ENCODE assay signal across 21 mouse cellular contexts in the genomic region with DNA sequence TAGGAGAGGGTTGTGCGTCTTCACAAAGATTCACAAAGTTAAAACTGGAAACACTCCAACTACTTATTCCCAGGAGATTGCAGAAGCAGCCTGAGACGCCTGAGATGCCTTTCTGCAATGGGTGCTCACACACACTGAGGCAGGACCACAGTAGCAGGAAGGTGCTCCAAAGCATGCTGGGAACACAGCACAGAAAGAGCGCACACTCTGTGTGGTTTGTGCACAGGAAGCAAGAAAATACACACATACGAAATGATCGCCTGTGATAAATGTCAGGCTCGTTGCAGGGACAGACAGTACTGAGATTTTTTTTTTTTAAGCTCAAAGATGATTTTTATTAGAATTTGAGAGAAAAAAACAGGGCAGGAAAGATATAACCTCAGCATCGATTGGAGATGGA.
"Had no signal": no experiment of that assay in that cellular context is flagged by ENCODE, and none has a peak within 500 bp of the region (broad histone marks: within the 10 kb centered on the region; RNA-seq: fewer than 3 reads in every experiment).

No protein-coding gene starts in this region.

- H3K36me3 ChIP-seq: limb, embryonic 10.5 days; limb, embryonic 13.5 days; liver, embryonic 12.5 days; liver, embryonic 15.5 days; lung, embryonic 15.5 days; neural tube, embryonic 12.5 days; neural tube, embryonic 15.5 days had no signal

- H3K4me3 ChIP-seq: limb, embryonic 10.5 days; limb, embryonic 13.5 days; liver, embryonic 12.5 days; liver, embryonic 15.5 days; lung, embryonic 15.5 days; neural tube, embryonic 12.5 days; neural tube, embryonic 15.5 days had no signal

- DNase-seq: kidney, adult 2 months; kidney, postnatal 25 days; liver; lung, adult 18-20 months; lung, postnatal 10 days; lung, postnatal 36 days; midbrain, embryonic 14.5 days; right cerebral cortex, adult 18-20 months; right cerebral cortex, postnatal 14 days; right cerebral cortex, postnatal 4 days had no signal

- H3K4me1 ChIP-seq: limb, embryonic 10.5 days; limb, embryonic 13.5 days; liver, embryonic 12.5 days; liver, embryonic 15.5 days; lung, embryonic 15.5 days; neural tube, embryonic 12.5 days had no signal

- H3K4me2 ChIP-seq: limb, embryonic 13.5 days; liver, embryonic 12.5 days; liver, embryonic 15.5 days; lung, embryonic 15.5 days; midbrain, embryonic 11.5 days; neural tube, embryonic 12.5 days; neural tube, embryonic 15.5 days had no signal

- H3K27me3 ChIP-seq: limb, embryonic 13.5 days; liver, embryonic 12.5 days; liver, embryonic 15.5 days; lung, embryonic 15.5 days; neural tube, embryonic 12.5 days; neural tube, embryonic 15.5 days had no signal

- H3K9ac ChIP-seq: limb, embryonic 13.5 days; liver, embryonic 12.5 days; liver, embryonic 15.5 days; lung, embryonic 15.5 days; neural tube, embryonic 12.5 days; neural tube, embryonic 15.5 days had no signal

- H3K27ac ChIP-seq: kidney, postnatal 0 days; limb, embryonic 10.5 days; limb, embryonic 13.5 days; liver, embryonic 12.5 days; liver, embryonic 15.5 days; lung, embryonic 15.5 days; neural tube, embryonic 12.5 days; neural tube, embryonic 15.5 days; stomach, postnatal 0 days had no signal

- ATAC-seq: intestine, postnatal 0 days; liver, embryonic 12.5 days had no signal

- H3K9me3 ChIP-seq: limb, embryonic 10.5 days; limb, embryonic 13.5 days; liver, embryonic 12.5 days; liver, embryonic 15.5 days; lung, embryonic 15.5 days; neural tube, embryonic 12.5 days; neural tube, embryonic 15.5 days had no signal
